Mouse (Mus musculus): ENCODE data around the gene Trp53bp2.
A peak's percentile ranks its signal among the peaks of the same experiment; 100 is the strongest.

The Trp53bp2 gene

GRCm38 (mm10) chr1:182460291-182461244, 51.6 kb downstream of the Trp53bp2 start:
- DNase-seq (ENCODE audit: low spot score in 2 of 2) = peak in 1 of 2 experiments; percentile 1

GRCm38 (mm10) chr1:182461261-182461660, 52.3 kb downstream of the Trp53bp2 start:
- no peak for DNase-seq (ENCODE audit: low spot score in 2 of 2)

GRCm38 (mm10) chr1:182461813-182462212, 52.8 kb downstream of the Trp53bp2 start:
- DNase-seq (ENCODE audit: low spot score in 2 of 2) = peak in 1 of 2 experiments; percentile 33

- DNase-seq (ENCODE audit: low spot score in 2 of 2) = no peak
These were observed 56.3 kb downstream of the Trp53bp2 start for GRCm38 (mm10) chr1:182465309-182465708.

- no peak for DNase-seq (ENCODE audit: low spot score in 2 of 2)
These were observed 57.0 kb downstream of the Trp53bp2 start for GRCm38 (mm10) chr1:182465978-182466377.

GRCm38 (mm10) chr1:182475005-182475796, 66.2 kb downstream of the Trp53bp2 start:
- no peak for DNase-seq (ENCODE audit: low spot score in 2 of 2)

- no peak for DNase-seq (ENCODE audit: low spot score in 2 of 2)
These were observed 70.0 kb downstream of the Trp53bp2 start for GRCm38 (mm10) chr1:182478935-182479334.

- DNase-seq (ENCODE audit: low spot score in 2 of 2) = no peak
These were observed 72.2 kb downstream of the Trp53bp2 start for GRCm38 (mm10) chr1:182481138-182481537.

- DNase-seq (ENCODE audit: low spot score in 2 of 2) = no peak
These were observed 72.8 kb downstream of the Trp53bp2 start for GRCm38 (mm10) chr1:182481646-182482295.

GRCm38 (mm10) chr1:182482991-182483909, 74.3 kb downstream of the Trp53bp2 start:
- peak in 1 of 2 experiments; percentile 58 for DNase-seq (ENCODE audit: low spot score in 2 of 2)

GRCm38 (mm10) chr1:182483910-182484274, 74.9 kb downstream of the Trp53bp2 start:
- peak; percentile 37 to 73 for DNase-seq (ENCODE audit: low spot score in 2 of 2)

GRCm38 (mm10) chr1:182488503-182488902, 79.5 kb downstream of the Trp53bp2 start:
- no peak for DNase-seq (ENCODE audit: low spot score in 2 of 2)

- DNase-seq (ENCODE audit: low spot score in 2 of 2) = peak; percentile 89 to 90
These were observed 81.0 kb downstream of the Trp53bp2 start for GRCm38 (mm10) chr1:182489803-182490452.

GRCm38 (mm10) chr1:182490568-182490967, 81.6 kb downstream of the Trp53bp2 start:
- no peak for DNase-seq (ENCODE audit: low spot score in 2 of 2)

GRCm38 (mm10) chr1:182491839-182492238, 82.9 kb downstream of the Trp53bp2 start:
- DNase-seq (ENCODE audit: low spot score in 2 of 2) = no peak

GRCm38 (mm10) chr1:182494285-182495145, 85.5 kb downstream of the Trp53bp2 start:
- no peak for DNase-seq (ENCODE audit: low spot score in 2 of 2)

- DNase-seq (ENCODE audit: low spot score in 2 of 2) = no peak
These were observed 87.7 kb downstream of the Trp53bp2 start for GRCm38 (mm10) chr1:182496685-182497084.

GRCm38 (mm10) chr1:182497736-182498135, 88.8 kb downstream of the Trp53bp2 start:
- no peak for DNase-seq (ENCODE audit: low spot score in 2 of 2)

GRCm38 (mm10) chr1:182499443-182500089, 90.6 kb downstream of the Trp53bp2 start:
- DNase-seq (ENCODE audit: low spot score in 2 of 2) = no peak

All from frontal cortex, postnatal 10 days (tissue).